Mouse (Mus musculus) liver, embryonic 11.5 days (tissue): ENCODE measurements at regions not wholly inside any gene's neighbourhood (a gene's known extent, or its start where the extent isn't known, plus 50 kb on each side); places are given as distances from the start of the nearest gene placed in this dataset.

Source experiments
- ATAC-seq: fragments of 200-750 bp; cut with Nextera tagmentation; replicated peaks from 2 replicates; pipeline ENCODE4 v1.8.0; 2017; ENCODE audit warnings: moderate number of reproducible peaks, mild to moderate bottlenecking, moderate TSS enrichment, moderate library complexity; ENCODE audit not compliant: low FRiP score
- DNase-seq: peaks from one replicate; pipeline ENCODE4 v3.0.0-alpha.2; 2017; ENCODE audit warnings: low spot score
- H3K27ac ChIP-seq: fragments of 300-500 bp; sonication (generic); 2 replicates; pipeline ENCODE4 v1.5.1; 2014; ENCODE audit warnings: mild to moderate bottlenecking, low read depth, low read length, control low read depth
- H3K27me3 ChIP-seq: fragments of 300-500 bp; sonication (generic); replicated peaks from 2 replicates; pipeline ENCODE4 v1.6.1; 2014; ENCODE audit warnings: low read length, mixed read lengths; ENCODE audit not compliant: control insufficient read depth, insufficient read depth
- H3K36me3 ChIP-seq: fragments of 300-500 bp; sonication (generic); 2 replicates; pipeline ENCODE4 v1.6.1; 2014; ENCODE audit warnings: mild to moderate bottlenecking, low read length, moderate library complexity, mixed read lengths; ENCODE audit not compliant: control insufficient read depth, insufficient read depth
- H3K4me1 ChIP-seq: fragments of 300-500 bp; sonication (generic); replicated peaks from 2 replicates; pipeline ENCODE4 v1.6.1; 2014; ENCODE audit warnings: low read length, mixed read lengths; ENCODE audit not compliant: control insufficient read depth, insufficient read depth
- H3K4me2 ChIP-seq: fragments of 300-500 bp; sonication (generic); 2 replicates; pipeline ENCODE4 v1.6.1; 2014; ENCODE audit warnings: mild to moderate bottlenecking, control low read depth, moderate library complexity
- H3K4me3 ChIP-seq: fragments of 300-500 bp; sonication (generic); 2 replicates; pipeline ENCODE4 v1.5.1; 2014; ENCODE audit warnings: low read depth, low read length, control low read depth
- H3K9ac ChIP-seq: fragments of 300-500 bp; sonication (generic); 2 replicates; pipeline ENCODE4 v1.6.1; 2014; ENCODE audit warnings: low read depth, low read length, control low read depth
- H3K9me3 ChIP-seq: fragments of 300-500 bp; sonication (generic); 2 replicates; pipeline ENCODE4 v1.6.1; 2016; ENCODE audit warnings: low read length, inconsistent platforms, mixed read lengths; ENCODE audit not compliant: control insufficient read depth
- WGBS: fragments of 180-500 bp; shearing (Covaris S2); extraction: QIAGEN DNeasy Blood & Tissue Kit; methylation state at CpG from one replicate; pipeline ENCODE4 v1.1.7; 2014; 5-methylcytosine and 5-hydroxymethylcytosine counted together

GRCm38 (mm10) chr6:51093196-51093595, 339.3 kb upstream of the Nfe2l3 start:
- DNase-seq (no peak), ATAC-seq (no peak)
- no peaks in the 10 kb centered on the region for H3K36me3 ChIP-seq
- no peak overlapping the region for H3K4me2 ChIP-seq
- WGBS, result 83% methylated on average over 4 of the region's 4 CpGs
- no peak overlapping the region for H3K4me3 ChIP-seq
- no peaks in the 10 kb centered on the region; the same call in 1 of the 2 replicates for H3K27me3 ChIP-seq
- no peaks in the 10 kb centered on the region for H3K9me3 ChIP-seq
- peaks cover 1% of the 10 kb centered on the region for H3K4me1 ChIP-seq
- H3K9ac ChIP-seq, result no peak overlapping the region
- H3K27ac ChIP-seq, result no peak overlapping the region

GRCm38 (mm10) chr6:51094304-51094703, 338.2 kb upstream of the Nfe2l3 start:
- Histone ChIP-seq H3K36me3 (no peaks in the 10 kb centered on the region), H3K9me3 (no peaks in the 10 kb centered on the region), H3K27ac (no peak overlapping the region), H3K4me1 (no peaks in the 10 kb centered on the region), H3K4me2 (no peak overlapping the region), H3K4me3 (no peak overlapping the region), H3K27me3 (no peaks in the 10 kb centered on the region; the same call in 1 of the 2 replicates), H3K9ac (no peak overlapping the region)
- ATAC-seq, result no peak
- no peak for DNase-seq
- 85% methylated on average over 10 of the region's 10 CpGs for WGBS

- 76% methylated on average over 6 of the region's 6 CpGs for WGBS
- Histone ChIP-seq H3K4me1 (no peaks in the 10 kb centered on the region), H3K9me3 (no peaks in the 10 kb centered on the region), H3K27me3 (no peaks in the 10 kb centered on the region; the same call in 1 of the 2 replicates), H3K27ac (no peak overlapping the region), H3K4me3 (no peak overlapping the region), H3K9ac (no peak overlapping the region), H3K4me2 (no peak overlapping the region), H3K36me3 (no peaks in the 10 kb centered on the region)
- DNase-seq (no peak), ATAC-seq (no peak)
Measured at GRCm38 (mm10) chr6:51097488-51097887, 335.0 kb upstream of the Nfe2l3 start.

GRCm38 (mm10) chr6:51100341-51100740, 332.1 kb upstream of the Nfe2l3 start:
- H3K4me1 ChIP-seq, result no peaks in the 10 kb centered on the region
- H3K27me3 ChIP-seq, result no peaks in the 10 kb centered on the region; the same call in 1 of the 2 replicates
- H3K36me3 ChIP-seq, result no peaks in the 10 kb centered on the region
- H3K27ac ChIP-seq, result no peak overlapping the region
- H3K9me3 ChIP-seq, result no peaks in the 10 kb centered on the region
- DNase-seq (no peak), ATAC-seq (no peak)
- 53% methylated on average over 4 of the region's 4 CpGs for WGBS
- no peak overlapping the region for H3K4me3 ChIP-seq
- no peak overlapping the region for H3K9ac ChIP-seq
- H3K4me2 ChIP-seq, result no peak overlapping the region

- H3K4me2 ChIP-seq, result no peak overlapping the region
- 64% methylated on average over 4 of the region's 4 CpGs for WGBS
- no peaks in the 10 kb centered on the region for H3K36me3 ChIP-seq
- DNase-seq (no peak), ATAC-seq (no peak)
- H3K9ac ChIP-seq, result no peak overlapping the region
- H3K4me3 ChIP-seq, result no peak overlapping the region
- no peak overlapping the region for H3K27ac ChIP-seq
- no peaks in the 10 kb centered on the region for H3K9me3 ChIP-seq
- no peaks in the 10 kb centered on the region for H3K27me3 ChIP-seq
- H3K4me1 ChIP-seq, result no peaks in the 10 kb centered on the region
Measured at GRCm38 (mm10) chr6:51103236-51103635, 329.2 kb upstream of the Nfe2l3 start.

GRCm38 (mm10) chr6:51104336-51104735, 328.1 kb upstream of the Nfe2l3 start:
- no peak overlapping the region for H3K4me2 ChIP-seq
- WGBS, result 79% methylated on average over 5 of the region's 5 CpGs
- no peaks in the 10 kb centered on the region for H3K4me1 ChIP-seq
- no peak overlapping the region for H3K4me3 ChIP-seq
- no peak overlapping the region for H3K27ac ChIP-seq
- no peaks in the 10 kb centered on the region for H3K36me3 ChIP-seq
- no peak for ATAC-seq
- DNase-seq, result no peak
- no peak overlapping the region for H3K9ac ChIP-seq
- no peaks in the 10 kb centered on the region for H3K27me3 ChIP-seq
- no peaks in the 10 kb centered on the region for H3K9me3 ChIP-seq

GRCm38 (mm10) chr6:51108336-51108956, 324.0 kb upstream of the Nfe2l3 start:
- Histone ChIP-seq H3K9ac (no peak overlapping the region), H3K4me1 (no peaks in the 10 kb centered on the region), H3K36me3 (no peaks in the 10 kb centered on the region), H3K4me2 (no peak overlapping the region), H3K9me3 (no peaks in the 10 kb centered on the region), H3K27ac (no peak overlapping the region), H3K27me3 (no peaks in the 10 kb centered on the region), H3K4me3 (no peak overlapping the region)
- no peak for DNase-seq
- ATAC-seq, result no peak
- 33% methylated on average over 8 of the region's 8 CpGs for WGBS

GRCm38 (mm10) chr6:51110596-51110995, 321.9 kb upstream of the Nfe2l3 start:
- WGBS, result 89% methylated on average over 3 of the region's 3 CpGs
- Histone ChIP-seq H3K4me2 (no peak overlapping the region), H3K27ac (no peak overlapping the region)

GRCm38 (mm10) chr6:51114604-51115333, 317.7 kb upstream of the Nfe2l3 start:
- Histone ChIP-seq H3K4me3 (no peak overlapping the region), H3K4me1 (no peaks in the 10 kb centered on the region), H3K27me3 (no peaks in the 10 kb centered on the region), H3K27ac (no peak overlapping the region), H3K4me2 (no peak overlapping the region), H3K36me3 (no peaks in the 10 kb centered on the region), H3K9ac (no peak overlapping the region), H3K9me3 (no peaks in the 10 kb centered on the region)
- whole genome bisulfite sequencing, result 81% methylated on average over 10 of the region's 10 CpGs
- ATAC-seq, result no peak
- no peak for DNase-seq

More at GRCm38 (mm10) chr6:51110596-51110995, 321.9 kb upstream of the Nfe2l3 start:
- Histone ChIP-seq H3K36me3 (no peaks in the 10 kb centered on the region), H3K4me3 (no peak overlapping the region), H3K9me3 (no peaks in the 10 kb centered on the region), H3K4me1 (no peaks in the 10 kb centered on the region), H3K27me3 (no peaks in the 10 kb centered on the region), H3K9ac (no peak overlapping the region)
- DNase-seq (no peak), ATAC-seq (no peak)
